Mouse (Mus musculus): ENCODE results near the gene Eif6. TPM values are rescaled to one million over a fixed set of nuclear protein-coding genes. Genes with fewer than 3 reads are reported as not detected.

Eif6 gene
- polyA plus RNA-seq (2012; ENCODE audit: low replicate concordance), result 525 and 574 TPM in 2 replicates

GRCm38 (mm10) chr2:155826630-155827424 is at the start of gene Eif6:
TSS of gene Eif6 (minus strand) at chr2:155826925.

GRCm38 (mm10) chr2:155834732-155835131 is 8.0 kb upstream of the Eif6 start, which contains the start of gene Fam83c:
TSS of gene Fam83c (minus strand) at chr2:155834854.

GRCm38 (mm10) chr2:155819392-155819448 is 7.5 kb downstream of the Eif6 start, which contains the start of gene BC029722:
TSS of gene BC029722 (minus strand) at chr2:155819426.

GRCm38 (mm10) chr2:155774927-155775684 is 51.6 kb downstream of the Eif6 start, which contains the start of gene Mmp24:
TSS of gene Mmp24 (plus strand) at chr2:155775342.

Other genes with a start within 250 kb of the Eif6 start
- gene Gss, start 234.1 kb downstream of the Eif6 start, polyA plus RNA-seq (2012; ENCODE audit: low replicate concordance), result 17.2 and 20.6 TPM in 2 replicates
- gene Myh7b, start 215.7 kb downstream of the Eif6 start, polyA plus RNA-seq (2012; ENCODE audit: low replicate concordance), result 2.6 and 5.9 TPM in 2 replicates
- 79.6 and 93.0 TPM in 2 replicates for gene Trpc4ap, start 134.5 kb downstream of the Eif6 start, polyA plus RNA-seq (2012; ENCODE audit: low replicate concordance)
- gene Edem2, start 97.5 kb downstream of the Eif6 start, polyA plus RNA-seq (2012; ENCODE audit: low replicate concordance), result 52.9 and 96.9 TPM in 2 replicates
- not detected in 2 replicates for gene Gm17581, start 91.1 kb downstream of the Eif6 start, polyA plus RNA-seq (2012; ENCODE audit: low replicate concordance)
- 0.71 and 3.0 TPM in 2 replicates for gene Procr, start 75.8 kb downstream of the Eif6 start, polyA plus RNA-seq (2012; ENCODE audit: low replicate concordance)
- gene Mmp24, start 51.6 kb downstream of the Eif6 start, polyA plus RNA-seq (2012; ENCODE audit: low replicate concordance), result not detected in 2 replicates
- 34.6 and 39.0 TPM in 2 replicates for gene BC029722, start 7.5 kb downstream of the Eif6 start, polyA plus RNA-seq (2012; ENCODE audit: low replicate concordance)
- not detected in 2 replicates for gene Fam83c, start 7.9 kb upstream of the Eif6 start, polyA plus RNA-seq (2012; ENCODE audit: low replicate concordance)
- gene Uqcc1, start 103.4 kb upstream of the Eif6 start, polyA plus RNA-seq (2012; ENCODE audit: low replicate concordance), result 1.9 and 2.0 TPM in 2 replicates
- gene Gm15557, start 113.8 kb upstream of the Eif6 start, polyA plus RNA-seq (2012; ENCODE audit: low replicate concordance), result 0.25 TPM in 1 of 2 replicates, not detected in the other
- 0.31 and 0.70 TPM in 2 replicates for gene Gdf5, start 118.4 kb upstream of the Eif6 start, polyA plus RNA-seq (2012; ENCODE audit: low replicate concordance)
- gene Cep250, start 129.5 kb upstream of the Eif6 start, polyA plus RNA-seq (2012; ENCODE audit: low replicate concordance), result 13.3 and 14.7 TPM in 2 replicates
- gene 6430550D23Rik, start 181.1 kb upstream of the Eif6 start, polyA plus RNA-seq (2012; ENCODE audit: low replicate concordance), result 0.34 and 0.60 TPM in 2 replicates
- gene Ergic3, start 181.1 kb upstream of the Eif6 start, polyA plus RNA-seq (2012; ENCODE audit: low replicate concordance), result 23.3 and 34.1 TPM in 2 replicates
- gene Fer1l4, start 226.0 kb upstream of the Eif6 start, polyA plus RNA-seq (2012; ENCODE audit: low replicate concordance), result 0.24 and 0.41 TPM in 2 replicates
- gene Spag4, start 238.2 kb upstream of the Eif6 start, polyA plus RNA-seq (2012; ENCODE audit: low replicate concordance), result 3.1 and 3.3 TPM in 2 replicates

All from leukemia stem cell, adult 10-12 weeks (primary cell).